Mouse (Mus musculus) CH12.LX (cell line): ENCODE measurements around the gene Irs3.

ENCODE experiments used
- GABPA ChIP-seq: IDR thresholded peaks from 2 replicates; pipeline ENCODE4 v1.6.1; 2012; ENCODE audit warnings: low read depth, low read length, improper control_type of control experiment, inconsistent platforms; ENCODE audit not compliant: insufficient replicate concordance
- IRF4 ChIP-seq: IDR thresholded peaks from 2 replicates; pipeline ENCODE4 v1.6.1; 2014; ENCODE audit warnings: low read depth, mild to moderate bottlenecking, inconsistent platforms, low read length, improper control_type of control experiment
- POLR2A ChIP-seq: IDR thresholded peaks from 2 replicates; pipeline ENCODE4 v1.6.1; 2011; ENCODE audit warnings: low read depth, mild to moderate bottlenecking, improper control_type of control experiment, low read length
- SMC3 ChIP-seq: IDR thresholded peaks from 2 replicates; pipeline ENCODE4 v1.6.1; 2011; ENCODE audit warnings: low read depth, low read length, improper control_type of control experiment

GRCm38 (mm10) chr5:137644484-137644883, 1.0 kb downstream of the Irs3 start:
- TF ChIP-seq IRF4 = no peak
- no peak for TF ChIP-seq SMC3
- no peak for TF ChIP-seq POLR2A
- TF ChIP-seq GABPA = no peak
